Mouse (Mus musculus) heart, adult 2 months (tissue): Measurements from ENCODE around the gene Naa38.

Experiments
- CTCF ChIP-seq: fragments of 200-600 bp; IDR thresholded peaks from 2 replicates; pipeline ENCODE4 v1.8.1; 2022; ENCODE audit warnings: antibody characterized with exemption, mild to moderate bottlenecking, moderate library complexity
- POLR2A ChIP-seq: fragments of 200-500 bp; IDR thresholded peaks from 2 replicates; pipeline ENCODE4 v1.6.1; 2011; ENCODE audit warnings: mild to moderate bottlenecking, low read depth, low read length, control low read depth; ENCODE audit not compliant: insufficient read depth

GRCm38 (mm10) chr11:69362479-69362878, 32.8 kb upstream of the Naa38 start:
- TF ChIP-seq CTCF (0 out of 2 replicates have a peak, but pooled peaks have one; percentile 2), POLR2A (no peak)
